Mouse (Mus musculus): Measurements from ENCODE around the gene Fam53b. TPM values are rescaled to one million over a fixed set of nuclear protein-coding genes. Genes with fewer than 3 reads are reported as not detected.

The Fam53b gene
- polyA plus RNA-seq, 1 experiment from 2014 or later = 13.5 TPM

DNA sequence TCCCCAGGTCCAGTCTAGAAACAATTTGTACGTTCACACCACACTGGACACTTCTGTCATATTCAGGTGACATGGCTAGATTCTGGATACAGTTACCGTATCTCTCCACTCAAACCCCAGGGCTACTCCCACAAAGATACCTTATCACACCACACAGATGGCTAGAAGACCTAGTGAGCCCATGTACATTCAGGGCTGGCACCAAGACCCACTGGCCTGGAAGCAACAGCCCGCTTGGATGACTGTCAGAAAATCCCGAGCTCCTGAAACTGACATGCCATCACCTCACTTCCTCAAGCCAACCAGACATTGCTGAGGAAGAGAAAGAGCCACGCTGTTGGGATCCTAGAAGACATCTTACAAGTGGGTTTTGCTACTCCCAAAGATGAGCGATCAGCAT lies 74.8 kb downstream of the Fam53b start:
- no peak overlapping the region for H3K4me3 ChIP-seq (ENCODE audit: low read depth, low read length)
- H3K4me1 ChIP-seq (replicated peaks; ENCODE audit: control insufficient read depth, insufficient read depth, low read length) = peaks cover 18% of the 10 kb centered on the region; the same call in 1 of the 2 replicates
- no peak overlapping the region for H3K27ac ChIP-seq (ENCODE audit: low read depth, low read length)
- no peak for TF ChIP-seq CTCF (IDR thresholded peaks at IDR 0.05; ENCODE audit: low read depth)
- H3K27me3 ChIP-seq (replicated peaks; ENCODE audit: control insufficient read depth, insufficient read depth, low read length) = no peaks in the 10 kb centered on the region
- ATAC-seq = no peak
- H3K9me3 ChIP-seq (ENCODE audit: control insufficient read depth) = no peaks in the 10 kb centered on the region
- no peak overlapping the region for H3K4me2 ChIP-seq (replicated peaks; ENCODE audit: low read depth)
- peaks cover 17% of the 10 kb centered on the region; the same call in 1 of the 2 replicates for H3K36me3 ChIP-seq (ENCODE audit: control insufficient read depth, insufficient read depth)
- H3K9ac ChIP-seq (ENCODE audit: low read depth, low read length) = no peak overlapping the region
- WGBS = 92% methylated on average over 6 of the region's 6 CpGs

- H3K27ac ChIP-seq (ENCODE audit: low read depth, low read length) = peak overlapping the region; percentile 71
- H3K9ac ChIP-seq (ENCODE audit: low read depth, low read length) = no peak overlapping the region
- peaks cover 18% of the 10 kb centered on the region; the same call in 1 of the 2 replicates for H3K4me1 ChIP-seq (replicated peaks; ENCODE audit: control insufficient read depth, insufficient read depth, low read length)
- no peak overlapping the region for H3K4me2 ChIP-seq (replicated peaks; ENCODE audit: low read depth)
- 41% methylated on average over 17 of the region's 17 CpGs for WGBS
- peak; percentile 13; the same call in 1 of the 2 replicates for ATAC-seq
- H3K27me3 ChIP-seq (replicated peaks; ENCODE audit: control insufficient read depth, insufficient read depth, low read length) = no peaks in the 10 kb centered on the region
- no peak overlapping the region for H3K4me3 ChIP-seq (ENCODE audit: low read depth, low read length)
- TF ChIP-seq CTCF (IDR thresholded peaks at IDR 0.05; ENCODE audit: low read depth) = no peak
- H3K36me3 ChIP-seq (ENCODE audit: control insufficient read depth, insufficient read depth) = peaks cover 7% of the 10 kb centered on the region; the same call in 1 of the 2 replicates
- no peaks in the 10 kb centered on the region for H3K9me3 ChIP-seq (ENCODE audit: control insufficient read depth)
Observed at GRCm38 (mm10) chr7:132736099-132736862, 77.4 kb downstream of the Fam53b start.

- Histone ChIP-seq H3K9ac (ENCODE audit: low read depth, low read length) (no peak overlapping the region), H3K36me3 (ENCODE audit: control insufficient read depth, insufficient read depth) (0 out of 2 replicates have a peak, but pooled peaks cover 4% of the 10 kb centered on the region), H3K27me3 (replicated peaks; ENCODE audit: control insufficient read depth, insufficient read depth, low read length) (no peaks in the 10 kb centered on the region), H3K4me2 (replicated peaks; ENCODE audit: low read depth) (no peak overlapping the region), H3K4me1 (replicated peaks; ENCODE audit: control insufficient read depth, insufficient read depth, low read length) (peaks cover 18% of the 10 kb centered on the region; the same call in 1 of the 2 replicates), H3K4me3 (ENCODE audit: low read depth, low read length) (no peak overlapping the region), H3K27ac (ENCODE audit: low read depth, low read length) (peak overlapping the region; percentile 71; the same call in 1 of the 2 replicates), H3K9me3 (ENCODE audit: control insufficient read depth) (no peaks in the 10 kb centered on the region)
- peak; percentile 51 for ATAC-seq
- peak; percentile 82 for TF ChIP-seq CTCF (IDR thresholded peaks at IDR 0.05; ENCODE audit: low read depth)
- 40% methylated on average over 5 of the region's 5 CpGs for WGBS
Observed at GRCm38 (mm10) chr7:132735145-132735544, 78.5 kb downstream of the Fam53b start.

DNA sequence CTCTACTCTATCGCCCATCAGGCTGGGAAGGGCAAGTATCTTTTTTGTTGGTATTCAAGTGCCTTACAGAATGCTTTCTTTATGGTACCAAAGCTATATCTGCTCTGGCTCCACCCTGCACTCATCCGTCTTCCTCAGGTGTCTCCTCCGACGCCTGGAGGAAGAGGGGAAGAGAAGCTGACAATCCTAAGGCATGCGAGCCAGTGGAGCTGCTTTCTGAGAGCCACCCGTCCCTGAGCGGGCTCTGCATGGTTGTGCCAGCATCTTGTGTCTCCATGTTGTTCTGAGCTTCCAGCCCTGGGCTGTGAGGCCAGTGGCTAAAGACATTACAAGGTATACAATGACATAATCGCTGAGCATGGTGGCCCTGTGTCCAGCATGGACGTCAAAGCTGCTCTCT lies 79.5 kb downstream of the Fam53b start:
- 75% methylated on average over 9 of the region's 9 CpGs for WGBS
- H3K4me1 ChIP-seq (replicated peaks; ENCODE audit: control insufficient read depth, insufficient read depth, low read length) = peaks cover 20% of the 10 kb centered on the region; the same call in 1 of the 2 replicates

GRCm38 (mm10) chr7:132733521-132733920 lies 80.2 kb downstream of the Fam53b start:
- peak; percentile 63 for ATAC-seq

More for the DNA sequence above, 79.5 kb downstream of the Fam53b start:
- no peak overlapping the region for H3K4me3 ChIP-seq (ENCODE audit: low read depth, low read length)
- TF ChIP-seq CTCF (IDR thresholded peaks at IDR 0.05; ENCODE audit: low read depth) = no peak
- ATAC-seq = no peak
- H3K4me2 ChIP-seq (replicated peaks; ENCODE audit: low read depth) = no peak overlapping the region
- H3K36me3 ChIP-seq (ENCODE audit: control insufficient read depth, insufficient read depth) = 0 out of 2 replicates have a peak, but pooled peaks cover 10% of the 10 kb centered on the region
- no peaks in the 10 kb centered on the region for H3K27me3 ChIP-seq (replicated peaks; ENCODE audit: control insufficient read depth, insufficient read depth, low read length)
- no peaks in the 10 kb centered on the region for H3K9me3 ChIP-seq (ENCODE audit: control insufficient read depth)
- H3K27ac ChIP-seq (ENCODE audit: low read depth, low read length) = peak overlapping the region; percentile 71
- no peak overlapping the region for H3K9ac ChIP-seq (ENCODE audit: low read depth, low read length)

GRCm38 (mm10) chr7:132732136-132732789 lies 81.4 kb downstream of the Fam53b start:
- no peak for TF ChIP-seq CTCF (IDR thresholded peaks at IDR 0.05; ENCODE audit: low read depth)
- Histone ChIP-seq H3K4me1 (replicated peaks; ENCODE audit: control insufficient read depth, insufficient read depth, low read length) (peaks cover 21% of the 10 kb centered on the region; the same call in 1 of the 2 replicates), H3K4me2 (replicated peaks; ENCODE audit: low read depth) (no peak overlapping the region), H3K36me3 (ENCODE audit: control insufficient read depth, insufficient read depth) (peaks cover 14% of the 10 kb centered on the region; the same call in 1 of the 2 replicates), H3K27ac (ENCODE audit: low read depth, low read length) (peak overlapping the region; percentile 71), H3K27me3 (replicated peaks; ENCODE audit: control insufficient read depth, insufficient read depth, low read length) (no peaks in the 10 kb centered on the region), H3K4me3 (ENCODE audit: low read depth, low read length) (no peak overlapping the region), H3K9me3 (ENCODE audit: control insufficient read depth) (no peaks in the 10 kb centered on the region), H3K9ac (ENCODE audit: low read depth, low read length) (no peak overlapping the region)
- no peak for ATAC-seq
- 74% methylated on average over 6 of the region's 6 CpGs for WGBS

More at GRCm38 (mm10) chr7:132733521-132733920, 80.2 kb downstream of the Fam53b start:
- H3K9ac ChIP-seq (ENCODE audit: low read depth, low read length) = no peak overlapping the region
- no peaks in the 10 kb centered on the region for H3K27me3 ChIP-seq (replicated peaks; ENCODE audit: control insufficient read depth, insufficient read depth, low read length)
- H3K4me3 ChIP-seq (ENCODE audit: low read depth, low read length) = no peak overlapping the region
- 0 out of 2 replicates have a peak, but pooled peaks cover 11% of the 10 kb centered on the region for H3K36me3 ChIP-seq (ENCODE audit: control insufficient read depth, insufficient read depth)
- H3K9me3 ChIP-seq (ENCODE audit: control insufficient read depth) = no peaks in the 10 kb centered on the region
- 64% methylated on average over 6 of the region's 6 CpGs for WGBS
- peaks cover 20% of the 10 kb centered on the region; the same call in 1 of the 2 replicates for H3K4me1 ChIP-seq (replicated peaks; ENCODE audit: control insufficient read depth, insufficient read depth, low read length)
- TF ChIP-seq CTCF (IDR thresholded peaks at IDR 0.05; ENCODE audit: low read depth) = no peak
- peak overlapping the region; percentile 71 for H3K27ac ChIP-seq (ENCODE audit: low read depth, low read length)
- H3K4me2 ChIP-seq (replicated peaks; ENCODE audit: low read depth) = 0 out of 2 replicates have a peak overlapping the region, but pooled peaks have one; percentile 0

Data from intestine, postnatal 0 days (tissue).